Mouse (Mus musculus) intestine, embryonic 16.5 days (tissue): ENCODE results near the gene Efcab7. TPM values are rescaled to one million over a fixed set of nuclear protein-coding genes. Genes with fewer than 3 reads are reported as not detected.
A peak's percentile ranks its signal among the peaks of the same experiment; 100 is the strongest.

ENCODE experiments used
- ATAC-seq: fragments of 200-750 bp; cut with Nextera tagmentation; 2 replicates; pipeline ENCODE4 v1.8.0; 2017; ENCODE audit warnings: moderate TSS enrichment, moderate library complexity
- H3K27ac ChIP-seq: fragments of 300-500 bp; sonication (generic); 2 replicates; pipeline ENCODE4 v1.5.1; 2014; ENCODE audit warnings: mild to moderate bottlenecking, low read length
- H3K27me3 ChIP-seq: fragments of 300-500 bp; sonication (generic); replicated peaks from 2 replicates; pipeline ENCODE4 v1.6.1; 2014; ENCODE audit warnings: low read length, control low read depth, mixed read lengths; ENCODE audit not compliant: control insufficient read depth, insufficient read depth
- H3K36me3 ChIP-seq: fragments of 300-500 bp; sonication (generic); 2 replicates; pipeline ENCODE4 v1.6.1; 2014; ENCODE audit warnings: low read length, control low read depth; ENCODE audit not compliant: control insufficient read depth, insufficient read depth
- H3K4me1 ChIP-seq: fragments of 300-500 bp; sonication (generic); 2 replicates; pipeline ENCODE4 v1.6.1; 2014; ENCODE audit warnings: low read length, control low read depth, mixed read lengths; ENCODE audit not compliant: control insufficient read depth, insufficient read depth
- H3K4me2 ChIP-seq: fragments of 300-500 bp; sonication (generic); 2 replicates; pipeline ENCODE4 v1.6.1; 2014; ENCODE audit warnings: low read depth, low read length, control low read depth
- H3K4me3 ChIP-seq: fragments of 300-500 bp; sonication (generic); 2 replicates; pipeline ENCODE4 v1.5.1; 2014; ENCODE audit warnings: mild to moderate bottlenecking, low read length
- H3K9ac ChIP-seq: fragments of 300-500 bp; sonication (generic); 2 replicates; pipeline ENCODE4 v1.6.1; 2014; ENCODE audit warnings: low read depth, low read length
- H3K9me3 ChIP-seq: fragments of 300-500 bp; sonication (generic); 2 replicates; pipeline ENCODE4 v1.6.1; 2016; ENCODE audit warnings: low read length, control low read depth; ENCODE audit not compliant: control insufficient read depth
- WGBS: fragments of 180-500 bp; shearing (Covaris S2); extraction: QIAGEN DNeasy Blood & Tissue Kit; methylation state at CpG from one replicate; pipeline ENCODE4 v1.1.7; 2014; 5-methylcytosine and 5-hydroxymethylcytosine counted together
- polyA plus RNA-seq: library from polyadenylated mRNA; unstranded; fragments of >200 nt; fragmentation: Nextera tagmentation; extraction: Ambion mirVana; gene quantifications from 2 replicates; pipeline ENCODE4 v1.2.1, GENCODE M21; 2015

Gene Efcab7
- polyA plus RNA-seq, 1 experiment from 2014 or later = 12.4 TPM

DNA sequence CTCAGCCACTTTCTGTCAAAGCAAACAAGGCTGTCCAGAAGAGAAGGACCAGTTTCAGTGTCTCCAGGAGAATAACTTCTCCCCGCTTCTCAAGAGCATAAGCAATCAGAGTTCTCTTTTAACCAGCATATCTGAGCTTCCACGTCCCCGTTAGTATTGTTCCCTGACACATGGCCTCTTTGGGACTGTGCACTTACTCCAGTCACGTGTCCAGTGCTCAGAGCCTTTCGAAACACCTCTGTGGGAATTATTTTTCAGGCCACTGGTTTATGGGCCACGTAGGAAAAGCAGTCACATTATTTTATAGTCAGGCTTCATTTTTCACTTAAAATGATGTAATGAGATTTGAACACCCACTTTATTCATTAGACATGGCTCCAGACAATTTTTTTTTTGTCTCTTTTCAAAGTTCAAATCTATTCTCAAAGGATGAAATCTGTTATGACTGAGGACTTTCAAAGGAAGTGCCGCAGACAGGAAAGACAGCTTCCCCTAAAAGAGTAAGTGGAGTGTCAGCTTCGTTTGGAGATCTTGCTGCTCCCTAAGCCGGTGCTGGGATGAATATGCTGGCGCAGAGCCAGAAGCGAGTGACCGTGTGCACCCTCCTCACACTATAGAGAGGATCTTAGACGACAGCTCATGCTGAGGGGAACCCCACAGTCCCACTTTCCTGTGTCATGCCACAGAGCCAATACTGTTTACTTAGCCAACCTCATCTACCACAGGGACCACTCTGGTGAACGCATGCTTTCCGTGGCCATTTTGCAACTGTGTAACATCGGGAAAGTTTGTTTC, 110.9 kb downstream of the Efcab7 start:
- Histone ChIP-seq H3K9me3 (no peaks in the 10 kb centered on the region), H3K4me1 (peaks cover 13% of the 10 kb centered on the region; the same call in 1 of the 2 replicates), H3K4me2 (no peak overlapping the region), H3K4me3 (no peak overlapping the region), H3K27me3 (no peaks in the 10 kb centered on the region), H3K9ac (no peak overlapping the region), H3K27ac (no peak overlapping the region; the same call in 1 of the 2 replicates), H3K36me3 (0 out of 2 replicates have a peak, but pooled peaks cover 2% of the 10 kb centered on the region)
- WGBS = 60% methylated on average over 16 of the region's 16 CpGs
- ATAC-seq = no peak

DNA sequence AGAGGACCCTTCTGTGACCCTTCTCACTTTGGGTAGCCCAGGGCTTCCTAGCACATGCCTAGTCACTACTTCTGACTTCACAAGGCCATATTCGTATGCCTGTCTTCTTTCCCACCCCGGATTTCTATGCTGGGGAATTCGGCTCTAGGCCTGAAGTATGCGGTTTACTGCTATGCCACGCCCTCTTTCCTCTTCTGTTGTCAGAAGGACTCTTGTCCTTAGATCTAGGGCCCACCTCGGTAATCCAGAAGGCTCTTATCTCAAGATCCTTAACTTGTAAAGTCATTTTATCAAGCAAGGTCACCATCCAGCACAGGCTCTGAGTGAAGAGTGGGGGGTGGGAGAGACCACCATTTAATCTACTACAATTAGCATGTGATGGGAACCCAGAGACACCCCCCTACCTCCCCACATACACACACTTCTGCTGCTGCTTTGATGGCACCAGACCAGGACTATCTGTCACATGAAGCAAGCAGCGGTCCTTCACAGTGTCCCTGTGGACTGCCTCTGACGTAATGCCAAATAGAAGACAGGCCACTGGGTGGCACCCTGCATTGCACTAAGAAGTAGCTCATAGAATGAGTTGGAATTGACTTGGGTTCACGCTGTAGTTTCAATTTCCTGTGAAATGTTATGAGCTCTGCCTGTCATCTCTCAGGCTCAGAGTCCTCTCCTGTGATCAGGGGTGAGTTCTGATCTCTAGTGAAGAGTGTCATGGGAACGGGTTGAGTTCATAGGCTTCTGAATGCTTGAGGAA, 112.8 kb downstream of the Efcab7 start:
- H3K27me3 ChIP-seq = no peaks in the 10 kb centered on the region
- 60% methylated on average over 10 of the region's 10 CpGs for WGBS
- H3K27ac ChIP-seq = peak overlapping the region; percentile 10; the same call in 1 of the 2 replicates
- H3K36me3 ChIP-seq = no peaks in the 10 kb centered on the region
- no peak overlapping the region for H3K4me2 ChIP-seq
- H3K9ac ChIP-seq = no peak overlapping the region
- H3K4me3 ChIP-seq = no peak overlapping the region
- no peaks in the 10 kb centered on the region for H3K9me3 ChIP-seq
- peak; percentile 73 for ATAC-seq
- H3K4me1 ChIP-seq = peaks cover 13% of the 10 kb centered on the region; the same call in 1 of the 2 replicates

DNA sequence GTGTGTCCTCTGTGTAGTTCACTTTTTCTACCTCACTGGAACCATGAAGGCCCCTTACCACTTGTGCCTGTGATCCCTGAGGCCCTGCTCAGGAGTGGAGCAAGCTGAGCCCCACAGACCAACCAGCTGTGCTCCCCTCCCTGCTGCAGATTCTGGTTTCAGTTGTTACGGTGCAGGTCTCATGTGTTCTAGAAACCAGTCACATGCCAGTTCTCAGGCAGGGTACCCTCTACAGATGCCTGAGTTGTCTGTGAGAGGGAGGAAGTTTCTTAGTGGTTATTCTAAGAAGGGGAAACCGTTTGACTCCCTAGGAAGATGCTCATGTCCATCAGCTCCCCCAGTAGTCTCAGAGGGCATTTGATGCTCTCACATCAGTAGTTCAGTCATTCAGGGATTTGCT, 115.6 kb downstream of the Efcab7 start:
- Histone ChIP-seq H3K4me2 (no peak overlapping the region), H3K27ac (no peak overlapping the region), H3K36me3 (no peaks in the 10 kb centered on the region), H3K4me3 (no peak overlapping the region), H3K9me3 (no peaks in the 10 kb centered on the region), H3K27me3 (no peaks in the 10 kb centered on the region), H3K4me1 (peaks cover 12% of the 10 kb centered on the region; the same call in 1 of the 2 replicates), H3K9ac (no peak overlapping the region)
- WGBS = 70% methylated on average over 2 of the region's 2 CpGs
- no peak for ATAC-seq

DNA sequence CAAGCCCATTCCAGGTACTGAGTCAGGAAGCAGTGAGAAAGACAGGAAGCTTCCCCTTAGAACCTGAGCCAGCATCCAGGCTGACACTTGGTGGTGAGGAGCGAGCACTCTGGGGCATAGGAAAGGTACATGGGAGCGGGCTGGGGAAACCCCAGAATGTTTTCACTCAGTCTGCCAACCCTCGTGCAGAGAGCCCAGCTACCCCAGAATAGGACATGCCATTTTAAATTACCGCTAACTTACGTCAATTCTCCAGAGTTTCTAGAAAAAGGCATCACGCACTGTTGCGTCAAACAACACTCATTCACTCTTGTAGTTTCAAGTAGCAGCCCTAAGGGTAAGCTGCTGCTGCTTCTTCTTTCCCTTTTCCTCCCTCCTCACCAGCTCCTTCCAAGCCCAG, 116.0 kb downstream of the Efcab7 start:
- H3K27me3 ChIP-seq = no peaks in the 10 kb centered on the region
- H3K9ac ChIP-seq = no peak overlapping the region
- H3K4me2 ChIP-seq = no peak overlapping the region
- peaks cover 10% of the 10 kb centered on the region; the same call in 1 of the 2 replicates for H3K4me1 ChIP-seq
- no peaks in the 10 kb centered on the region for H3K36me3 ChIP-seq
- no peaks in the 10 kb centered on the region for H3K9me3 ChIP-seq
- no peak for ATAC-seq
- H3K4me3 ChIP-seq = no peak overlapping the region
- 88% methylated on average over 7 of the region's 7 CpGs for WGBS
- no peak overlapping the region for H3K27ac ChIP-seq

DNA sequence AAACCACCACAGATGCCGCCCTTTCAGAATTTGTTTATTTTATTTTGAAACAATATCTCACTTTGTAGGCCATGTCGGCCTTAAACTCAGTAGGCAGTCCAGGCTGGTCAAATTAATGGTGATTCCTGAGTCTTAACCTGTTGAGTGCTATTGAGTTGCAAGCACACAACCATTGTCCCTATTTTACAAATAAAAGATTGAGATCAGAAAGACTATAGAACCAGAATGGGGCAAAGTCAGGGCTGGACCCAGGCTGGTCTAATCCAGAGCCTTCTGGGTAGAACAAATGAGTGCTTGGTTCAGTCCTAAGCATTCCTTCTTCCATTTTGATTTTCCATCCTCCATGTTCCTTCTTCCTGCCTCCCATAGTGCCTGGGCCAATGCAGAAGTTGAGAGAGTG, 117.5 kb downstream of the Efcab7 start:
- Histone ChIP-seq H3K36me3 (no peaks in the 10 kb centered on the region), H3K27ac (no peak overlapping the region), H3K4me1 (peaks cover 5% of the 10 kb centered on the region; the same call in 1 of the 2 replicates), H3K27me3 (no peaks in the 10 kb centered on the region), H3K4me2 (no peak overlapping the region), H3K9ac (no peak overlapping the region), H3K4me3 (no peak overlapping the region), H3K9me3 (no peaks in the 10 kb centered on the region)
- ATAC-seq = no peak
- 83% methylated on average over 2 of the region's 2 CpGs for WGBS

DNA sequence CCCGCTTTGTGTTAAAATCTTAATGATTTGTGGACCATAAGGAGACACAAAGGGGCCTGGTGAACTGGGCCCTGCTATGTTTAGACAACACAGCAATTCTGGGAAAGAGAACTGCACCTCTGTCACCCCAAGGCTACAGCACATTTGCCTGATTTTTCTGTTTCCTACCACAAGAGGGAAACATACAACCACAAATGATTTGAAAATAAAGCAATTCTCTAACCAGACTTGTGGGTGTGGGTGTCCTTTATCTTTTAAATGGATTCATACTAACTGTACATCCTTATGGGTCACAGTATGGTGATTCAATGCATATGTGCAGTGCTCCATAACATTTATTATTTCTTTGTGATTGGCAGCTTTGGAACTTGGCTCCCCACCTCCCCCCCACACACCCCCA, 118.2 kb downstream of the Efcab7 start:
- no peak for ATAC-seq
- no peaks in the 10 kb centered on the region for H3K4me1 ChIP-seq

GRCm38 (mm10) chr4:99947896-99948295, 118.9 kb downstream of the Efcab7 start:
- 100% methylated on average over 1 of the region's 1 CpGs for WGBS

More for the DNA sequence above, 118.2 kb downstream of the Efcab7 start:
- 0 out of 2 replicates have a peak overlapping the region, but pooled peaks have one; percentile 21 for H3K27ac ChIP-seq
- 58% methylated on average over 1 of the region's 1 CpGs for WGBS
- H3K36me3 ChIP-seq = no peaks in the 10 kb centered on the region
- H3K9ac ChIP-seq = no peak overlapping the region
- no peaks in the 10 kb centered on the region for H3K9me3 ChIP-seq
- no peak overlapping the region for H3K4me3 ChIP-seq
- H3K27me3 ChIP-seq = no peaks in the 10 kb centered on the region
- no peak overlapping the region for H3K4me2 ChIP-seq

DNA sequence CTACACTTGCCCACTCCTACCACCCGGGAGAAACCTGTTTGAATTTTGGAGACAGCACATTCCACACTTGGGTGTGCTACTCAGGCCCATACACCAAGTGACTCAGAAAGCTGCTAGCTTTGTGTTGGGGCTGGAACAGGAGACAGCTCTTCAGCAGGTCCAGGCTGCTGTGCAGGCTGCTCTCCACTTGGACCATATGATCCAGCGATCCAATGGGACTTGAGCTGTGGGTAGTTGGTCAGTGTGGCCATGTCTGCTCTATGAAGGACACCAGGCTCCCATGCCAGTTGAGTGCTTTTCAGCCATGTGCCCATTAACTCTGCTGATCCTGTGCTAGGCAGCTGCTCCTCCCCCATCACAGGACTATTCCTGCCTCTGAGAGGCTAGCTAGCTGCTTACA, 124.9 kb downstream of the Efcab7 start:
- Histone ChIP-seq H3K4me1 (peaks cover 4% of the 10 kb centered on the region; the same call in 1 of the 2 replicates), H3K9ac (no peak overlapping the region), H3K4me2 (no peak overlapping the region), H3K27me3 (no peaks in the 10 kb centered on the region), H3K9me3 (no peaks in the 10 kb centered on the region), H3K36me3 (no peaks in the 10 kb centered on the region), H3K27ac (no peak overlapping the region), H3K4me3 (no peak overlapping the region)
- WGBS = 91% methylated on average over 2 of the region's 2 CpGs
- ATAC-seq = no peak

More at GRCm38 (mm10) chr4:99947896-99948295, 118.9 kb downstream of the Efcab7 start:
- no peaks in the 10 kb centered on the region for H3K27me3 ChIP-seq
- H3K9ac ChIP-seq = no peak overlapping the region
- H3K4me1 ChIP-seq = no peaks in the 10 kb centered on the region
- H3K27ac ChIP-seq = no peak overlapping the region
- H3K4me2 ChIP-seq = no peak overlapping the region
- H3K9me3 ChIP-seq = no peaks in the 10 kb centered on the region
- no peaks in the 10 kb centered on the region for H3K36me3 ChIP-seq
- ATAC-seq = no peak
- H3K4me3 ChIP-seq = no peak overlapping the region

DNA sequence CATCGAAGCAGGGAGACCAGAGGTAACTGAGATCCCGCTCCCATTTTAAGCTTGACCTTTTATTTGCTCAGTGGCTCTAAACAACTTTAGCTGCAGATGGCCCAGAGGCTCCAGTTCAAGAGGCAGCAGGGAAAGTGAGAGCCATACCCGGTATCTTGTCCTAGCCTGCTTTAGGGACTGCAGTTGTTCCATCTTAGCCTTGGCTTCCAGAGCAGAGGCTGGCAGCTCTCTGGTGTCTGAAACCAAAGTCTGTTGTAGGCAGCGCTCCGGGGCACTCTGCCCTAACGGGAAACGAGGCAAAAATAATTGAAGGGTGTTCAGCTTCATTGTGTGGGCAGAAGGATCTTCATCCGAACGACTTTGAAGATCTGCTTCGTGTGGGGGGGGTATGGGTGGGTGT, 126.4 kb downstream of the Efcab7 start:
- no peaks in the 10 kb centered on the region for H3K27me3 ChIP-seq
- H3K4me2 ChIP-seq = no peak overlapping the region
- 85% methylated on average over 10 of the region's 10 CpGs for WGBS
- no peaks in the 10 kb centered on the region for H3K36me3 ChIP-seq
- H3K4me3 ChIP-seq = no peak overlapping the region
- ATAC-seq = no peak
- H3K27ac ChIP-seq = no peak overlapping the region
- H3K4me1 ChIP-seq = peaks cover 4% of the 10 kb centered on the region; the same call in 1 of the 2 replicates
- no peak overlapping the region for H3K9ac ChIP-seq
- no peaks in the 10 kb centered on the region for H3K9me3 ChIP-seq
